Mouse (Mus musculus) stomach, embryonic 14.5 days (tissue): ENCODE measurements around the gene Dync1li2. TPM values are rescaled to one million over a fixed set of nuclear protein-coding genes. Genes with fewer than 3 reads are reported as not detected.
A peak's percentile ranks its signal among the peaks of the same experiment; 100 is the strongest.

Experiments
- ATAC-seq: fragments of 200-750 bp; cut with Nextera tagmentation; 2 replicates; pipeline ENCODE4 v1.8.0; 2017; ENCODE audit warnings: low read depth, moderate TSS enrichment; ENCODE audit not compliant: insufficient number of reproducible peaks, insufficient read depth, low FRiP score
- H3K27ac ChIP-seq: fragments of 300-500 bp; sonication (generic); 2 replicates; pipeline ENCODE4 v1.5.1; 2014; ENCODE audit warnings: mild to moderate bottlenecking, low read length, moderate library complexity, mixed read lengths
- H3K27me3 ChIP-seq: fragments of 300-500 bp; sonication (generic); 2 replicates; pipeline ENCODE4 v1.6.1; 2014; ENCODE audit warnings: low read length, control low read depth, mixed read lengths; ENCODE audit not compliant: control insufficient read depth, insufficient read depth
- H3K36me3 ChIP-seq: fragments of 300-500 bp; sonication (generic); 2 replicates; pipeline ENCODE4 v1.6.1; 2014; ENCODE audit warnings: mild to moderate bottlenecking, control low read depth, low read length, moderate library complexity, mixed read lengths; ENCODE audit not compliant: control insufficient read depth, insufficient read depth
- H3K4me1 ChIP-seq: fragments of 300-500 bp; sonication (generic); 2 replicates; pipeline ENCODE4 v1.6.1; 2014; ENCODE audit warnings: low read length, control low read depth, mixed read lengths; ENCODE audit not compliant: control insufficient read depth, insufficient read depth
- H3K4me2 ChIP-seq: fragments of 300-500 bp; sonication (generic); replicated peaks from 2 replicates; pipeline ENCODE4 v1.6.1; 2014; ENCODE audit warnings: low read depth, low read length, control low read depth
- H3K4me3 ChIP-seq: fragments of 300-500 bp; sonication (generic); 2 replicates; pipeline ENCODE4 v1.5.1; 2014; ENCODE audit warnings: low read depth, low read length, control low read depth
- H3K9ac ChIP-seq: fragments of 300-500 bp; sonication (generic); replicated peaks from 2 replicates; pipeline ENCODE4 v1.6.1; 2014; ENCODE audit warnings: low read depth, mild to moderate bottlenecking, control low read depth, low read length, moderate library complexity, mixed read lengths
- H3K9me3 ChIP-seq: fragments of 300-500 bp; sonication (generic); 2 replicates; pipeline ENCODE4 v1.6.1; 2016; ENCODE audit warnings: low read depth, low read length, control low read depth; ENCODE audit not compliant: control insufficient read depth
- WGBS: fragments of 180-500 bp; shearing (Covaris S2); extraction: QIAGEN DNeasy Blood & Tissue Kit; methylation state at CpG from one replicate; pipeline ENCODE4 v1.1.7; 2014; 5-methylcytosine and 5-hydroxymethylcytosine counted together
- polyA plus RNA-seq: library from polyadenylated mRNA; unstranded; fragments of >200 nt; fragmentation: Nextera tagmentation; extraction: Ambion mirVana; gene quantifications from 2 replicates; pipeline ENCODE4 v1.2.1, GENCODE M21; 2014

Gene Dync1li2
- polyA plus RNA-seq, 1 experiment from 2014 or later, result 69.2 TPM

- H3K36me3 ChIP-seq, result peaks cover 10% of the 10 kb centered on the region
- H3K4me1 ChIP-seq, result peaks cover 8% of the 10 kb centered on the region; the same call in 1 of the 2 replicates
- no peak overlapping the region for H3K9ac ChIP-seq
- H3K27ac ChIP-seq, result peak overlapping the region; percentile 6; the same call in 1 of the 2 replicates
- no peaks in the 10 kb centered on the region for H3K9me3 ChIP-seq
- ATAC-seq, result no peak
- no peak overlapping the region for H3K4me2 ChIP-seq
- no peak overlapping the region for H3K4me3 ChIP-seq
- 28% methylated on average over 7 of the region's 7 CpGs for WGBS
- H3K27me3 ChIP-seq, result no peaks in the 10 kb centered on the region
Measured at GRCm38 (mm10) chr8:104412805-104413532, 29.9 kb downstream of the Dync1li2 start.

- Histone ChIP-seq H3K4me2 (no peak overlapping the region), H3K4me1 (peaks cover 8% of the 10 kb centered on the region; the same call in 1 of the 2 replicates), H3K36me3 (no peaks in the 10 kb centered on the region; the same call in 1 of the 2 replicates), H3K27ac (no peak overlapping the region), H3K9ac (no peak overlapping the region), H3K4me3 (no peak overlapping the region), H3K9me3 (no peaks in the 10 kb centered on the region), H3K27me3 (no peaks in the 10 kb centered on the region)
- 70% methylated on average over 3 of the region's 3 CpGs for WGBS
- no peak for ATAC-seq
Measured at GRCm38 (mm10) chr8:104411972-104412371, 30.9 kb downstream of the Dync1li2 start.

- H3K36me3 ChIP-seq, result no peaks in the 10 kb centered on the region
- H3K9ac ChIP-seq, result no peak overlapping the region
- 85% methylated on average over 3 of the region's 3 CpGs for WGBS
- H3K27me3 ChIP-seq, result no peaks in the 10 kb centered on the region
- no peak overlapping the region for H3K4me2 ChIP-seq
- H3K27ac ChIP-seq, result no peak overlapping the region
- H3K9me3 ChIP-seq, result no peaks in the 10 kb centered on the region
- H3K4me1 ChIP-seq, result peaks cover 8% of the 10 kb centered on the region; the same call in 1 of the 2 replicates
- H3K4me3 ChIP-seq, result no peak overlapping the region
- ATAC-seq, result no peak
Measured at GRCm38 (mm10) chr8:104411468-104411867, 31.4 kb downstream of the Dync1li2 start.

- Histone ChIP-seq H3K4me1 (peaks cover 8% of the 10 kb centered on the region; the same call in 1 of the 2 replicates), H3K4me3 (no peak overlapping the region), H3K27ac (no peak overlapping the region), H3K4me2 (no peak overlapping the region), H3K9me3 (no peaks in the 10 kb centered on the region), H3K9ac (no peak overlapping the region), H3K27me3 (no peaks in the 10 kb centered on the region), H3K36me3 (no peaks in the 10 kb centered on the region)
- no peak for ATAC-seq
- 73% methylated on average over 7 of the region's 7 CpGs for WGBS
Measured at GRCm38 (mm10) chr8:104410628-104411273, 32.1 kb downstream of the Dync1li2 start.

GRCm38 (mm10) chr8:104408328-104409110, 34.3 kb downstream of the Dync1li2 start:
- WGBS, result 85% methylated on average over 7 of the region's 7 CpGs

GRCm38 (mm10) chr8:104406340-104407128, 36.3 kb downstream of the Dync1li2 start:
- Histone ChIP-seq H3K27ac (no peak overlapping the region), H3K4me1 (no peaks in the 10 kb centered on the region), H3K9me3 (no peaks in the 10 kb centered on the region), H3K4me2 (no peak overlapping the region), H3K4me3 (no peak overlapping the region), H3K36me3 (no peaks in the 10 kb centered on the region), H3K9ac (no peak overlapping the region), H3K27me3 (no peaks in the 10 kb centered on the region)
- ATAC-seq, result no peak
- WGBS, result 67% methylated on average over 6 of the region's 6 CpGs

More at GRCm38 (mm10) chr8:104408328-104409110, 34.3 kb downstream of the Dync1li2 start:
- H3K36me3 ChIP-seq, result no peaks in the 10 kb centered on the region
- H3K4me1 ChIP-seq, result peaks cover 3% of the 10 kb centered on the region; the same call in 1 of the 2 replicates
- no peak for ATAC-seq
- H3K9me3 ChIP-seq, result no peaks in the 10 kb centered on the region
- H3K27ac ChIP-seq, result no peak overlapping the region
- H3K4me3 ChIP-seq, result no peak overlapping the region
- no peaks in the 10 kb centered on the region for H3K27me3 ChIP-seq
- H3K4me2 ChIP-seq, result no peak overlapping the region
- no peak overlapping the region for H3K9ac ChIP-seq

- Histone ChIP-seq H3K27me3 (no peaks in the 10 kb centered on the region), H3K36me3 (no peaks in the 10 kb centered on the region), H3K4me3 (no peak overlapping the region), H3K4me2 (no peak overlapping the region), H3K27ac (no peak overlapping the region), H3K9me3 (no peaks in the 10 kb centered on the region), H3K9ac (no peak overlapping the region), H3K4me1 (no peaks in the 10 kb centered on the region)
- no peak for ATAC-seq
- 52% methylated on average over 15 of the region's 15 CpGs for WGBS
Measured at GRCm38 (mm10) chr8:104405430-104406187, 37.2 kb downstream of the Dync1li2 start.
